Mouse (Mus musculus) heart, embryonic 15.5 days (tissue): Measurements from ENCODE around the gene Cd109. TPM values are rescaled to one million over a fixed set of nuclear protein-coding genes. Genes with fewer than 3 reads are reported as not detected.

Source experiments
- ATAC-seq: fragments of 200-750 bp; cut with Nextera tagmentation; replicated peaks from 2 replicates; pipeline ENCODE4 v1.8.0; 2017; ENCODE audit warnings: low read depth, moderate TSS enrichment; ENCODE audit not compliant: insufficient number of reproducible peaks, insufficient read depth, low FRiP score
- H3K27ac ChIP-seq: fragments of 300-500 bp; sonication (generic); 2 replicates; pipeline ENCODE4 v1.5.1; 2015; ENCODE audit warnings: mild to moderate bottlenecking, inconsistent platforms
- H3K27me3 ChIP-seq: fragments of 300-500 bp; sonication (generic); 2 replicates; pipeline ENCODE4 v1.6.1; 2015; ENCODE audit warnings: inconsistent platforms
- H3K36me3 ChIP-seq: fragments of 300-500 bp; sonication (generic); 2 replicates; pipeline ENCODE4 v1.6.1; 2015; ENCODE audit warnings: mild to moderate bottlenecking, inconsistent platforms
- H3K4me1 ChIP-seq: fragments of 300-500 bp; sonication (generic); replicated peaks from 2 replicates; pipeline ENCODE4 v1.6.1; 2015; ENCODE audit warnings: inconsistent platforms
- H3K4me2 ChIP-seq: fragments of 300-500 bp; sonication (generic); 2 replicates; pipeline ENCODE4 v1.6.1; 2015; ENCODE audit warnings: inconsistent platforms, mild to moderate bottlenecking, moderate library complexity
- H3K4me3 ChIP-seq: fragments of 300-500 bp; sonication (generic); 2 replicates; pipeline ENCODE4 v1.5.1; 2015; ENCODE audit warnings: mild to moderate bottlenecking, inconsistent platforms
- H3K9ac ChIP-seq: fragments of 300-500 bp; sonication (generic); 2 replicates; pipeline ENCODE4 v1.6.1; 2015; ENCODE audit warnings: mild to moderate bottlenecking, inconsistent platforms
- H3K9me3 ChIP-seq: fragments of 300-500 bp; sonication (generic); replicated peaks from 2 replicates; pipeline ENCODE4 v1.6.1; 2016; ENCODE audit warnings: inconsistent platforms
- WGBS: fragments of 180-500 bp; shearing (Covaris S2); methylation state at CpG from one replicate; pipeline ENCODE4 v1.1.7; 2015; ENCODE audit warnings: mixed read lengths; 5-methylcytosine and 5-hydroxymethylcytosine counted together
- polyA plus RNA-seq: library from polyadenylated mRNA; unstranded; fragments of >200 nt; fragmentation: Nextera tagmentation; extraction: Ambion mirVana; gene quantifications from 2 replicates; pipeline ENCODE4 v1.2.1, GENCODE M21; 2015

The Cd109 gene
- polyA plus RNA-seq: 3.9 and 4.3 TPM in 2 replicates

- ATAC-seq: peak; percentile 54; the same call in 1 of the 2 replicates
- under 1% methylated on average over 43 of the region's 43 CpGs for WGBS
- H3K4me2 ChIP-seq: peak within 1 kb of the TSS; percentile 98
- H3K36me3 ChIP-seq: no peaks in the 10 kb centered on the region
- H3K4me1 ChIP-seq: peaks cover 13% of the 10 kb centered on the region
- H3K9me3 ChIP-seq: no peaks in the 10 kb centered on the region
- H3K4me3 ChIP-seq: peak within 1 kb of the TSS; percentile 78
- peaks cover 20% of the 10 kb centered on the region for H3K27me3 ChIP-seq
- H3K9ac ChIP-seq: peak within 1 kb of the TSS; percentile 63
- no peak within 1 kb of the TSS for H3K27ac ChIP-seq
Measured at GRCm38 (mm10) chr9:78615401-78616021, at the start of gene Cd109. Gene Cd109, plus strand, starts transcription at chr9:78615546.

- H3K4me2 ChIP-seq: no peak overlapping the region
- H3K27ac ChIP-seq: no peak overlapping the region
- H3K27me3 ChIP-seq: no peaks in the 10 kb centered on the region
- H3K36me3 ChIP-seq: peaks cover 8% of the 10 kb centered on the region; the same call in 1 of the 2 replicates
- H3K4me1 ChIP-seq: no peaks in the 10 kb centered on the region
- no peaks in the 10 kb centered on the region for H3K9me3 ChIP-seq
- no peak for ATAC-seq
- H3K9ac ChIP-seq: no peak overlapping the region
- 92% methylated on average over 9 of the region's 9 CpGs for WGBS
- H3K4me3 ChIP-seq: no peak overlapping the region
Measured at GRCm38 (mm10) chr9:78569934-78570333, 45.4 kb upstream of the Cd109 start.

GRCm38 (mm10) chr9:78576466-78576865 lies 38.9 kb upstream of the Cd109 start:
- Histone ChIP-seq H3K4me3 (no peak overlapping the region), H3K4me1 (0 out of 2 replicates have a peak, but pooled peaks cover 2% of the 10 kb centered on the region), H3K9ac (no peak overlapping the region), H3K27me3 (no peaks in the 10 kb centered on the region), H3K36me3 (peaks cover 20% of the 10 kb centered on the region; the same call in 1 of the 2 replicates), H3K9me3 (no peaks in the 10 kb centered on the region), H3K27ac (no peak overlapping the region), H3K4me2 (no peak overlapping the region)
- WGBS: 92% methylated on average over 5 of the region's 5 CpGs
- ATAC-seq: no peak

- peaks cover 20% of the 10 kb centered on the region; the same call in 1 of the 2 replicates for H3K36me3 ChIP-seq
- H3K4me3 ChIP-seq: no peak overlapping the region
- 88% methylated on average over 7 of the region's 7 CpGs for WGBS
- no peaks in the 10 kb centered on the region for H3K9me3 ChIP-seq
- 0 out of 2 replicates have a peak, but pooled peaks cover 2% of the 10 kb centered on the region for H3K4me1 ChIP-seq
- no peaks in the 10 kb centered on the region for H3K27me3 ChIP-seq
- H3K4me2 ChIP-seq: no peak overlapping the region
- no peak overlapping the region for H3K9ac ChIP-seq
- H3K27ac ChIP-seq: no peak overlapping the region
- ATAC-seq: no peak
Measured at GRCm38 (mm10) chr9:78578824-78579223, 36.5 kb upstream of the Cd109 start.

GRCm38 (mm10) chr9:78579644-78580396 lies 35.5 kb upstream of the Cd109 start:
- WGBS: 54% methylated on average over 10 of the region's 10 CpGs
- H3K9me3 ChIP-seq: no peaks in the 10 kb centered on the region

GRCm38 (mm10) chr9:78587218-78587883 lies 28.0 kb upstream of the Cd109 start:
- peaks cover 4% of the 10 kb centered on the region; the same call in 1 of the 2 replicates for H3K4me1 ChIP-seq
- no peaks in the 10 kb centered on the region for H3K9me3 ChIP-seq
- peak overlapping the region; percentile 74 for H3K4me2 ChIP-seq
- H3K9ac ChIP-seq: peak overlapping the region; percentile 74
- peak overlapping the region; percentile 81 for H3K4me3 ChIP-seq
- no peaks in the 10 kb centered on the region for H3K27me3 ChIP-seq
- ATAC-seq: peak; percentile 41
- no peaks in the 10 kb centered on the region for H3K36me3 ChIP-seq
- H3K27ac ChIP-seq: peak overlapping the region; percentile 64
- WGBS: under 1% methylated on average over 31 of the region's 31 CpGs

More at GRCm38 (mm10) chr9:78579644-78580396, 35.5 kb upstream of the Cd109 start:
- Histone ChIP-seq H3K27me3 (no peaks in the 10 kb centered on the region), H3K4me1 (0 out of 2 replicates have a peak, but pooled peaks cover 2% of the 10 kb centered on the region), H3K9ac (no peak overlapping the region), H3K27ac (no peak overlapping the region), H3K36me3 (peaks cover 20% of the 10 kb centered on the region; the same call in 1 of the 2 replicates), H3K4me3 (no peak overlapping the region), H3K4me2 (no peak overlapping the region)
- ATAC-seq: no peak

GRCm38 (mm10) chr9:78587914-78588313 lies 27.4 kb upstream of the Cd109 start, which contains the start of gene Slc17a5:
Gene Slc17a5, minus strand, starts transcription at chr9:78588041.
- peak; percentile 99 for ATAC-seq
- 0% methylated on average over 27 of the region's 27 CpGs for WGBS
- Histone ChIP-seq H3K27ac (peak within 1 kb of the TSS; percentile 64), H3K9me3 (no peaks in the 10 kb centered on the region), H3K4me1 (peaks cover 4% of the 10 kb centered on the region; the same call in 1 of the 2 replicates), H3K9ac (peak within 1 kb of the TSS; percentile 74), H3K27me3 (no peaks in the 10 kb centered on the region), H3K4me3 (peak within 1 kb of the TSS; percentile 81), H3K36me3 (no peaks in the 10 kb centered on the region), H3K4me2 (peak within 1 kb of the TSS; percentile 74)

- no peaks in the 10 kb centered on the region for H3K9me3 ChIP-seq
- H3K4me1 ChIP-seq: peaks cover 4% of the 10 kb centered on the region; the same call in 1 of the 2 replicates
- H3K4me3 ChIP-seq: peak overlapping the region; percentile 81
- H3K4me2 ChIP-seq: peak overlapping the region; percentile 74
- ATAC-seq: 0 out of 2 replicates have a peak, but pooled peaks have one; percentile 15
- H3K36me3 ChIP-seq: no peaks in the 10 kb centered on the region
- H3K9ac ChIP-seq: no peak overlapping the region
- no peaks in the 10 kb centered on the region for H3K27me3 ChIP-seq
- WGBS: 64% methylated on average over 10 of the region's 10 CpGs
- peak overlapping the region; percentile 64 for H3K27ac ChIP-seq
Measured at GRCm38 (mm10) chr9:78588411-78589033, 26.8 kb upstream of the Cd109 start.

- Histone ChIP-seq H3K4me3 (no peak overlapping the region), H3K27me3 (no peaks in the 10 kb centered on the region), H3K9ac (no peak overlapping the region), H3K4me1 (peaks cover 4% of the 10 kb centered on the region; the same call in 1 of the 2 replicates), H3K4me2 (no peak overlapping the region), H3K27ac (no peak overlapping the region), H3K9me3 (no peaks in the 10 kb centered on the region), H3K36me3 (no peaks in the 10 kb centered on the region)
- 96% methylated on average over 2 of the region's 2 CpGs for WGBS
- no peak for ATAC-seq
Measured at GRCm38 (mm10) chr9:78590471-78590870, 24.9 kb upstream of the Cd109 start.

GRCm38 (mm10) chr9:78595257-78595656 lies 20.1 kb upstream of the Cd109 start:
- WGBS: 66% methylated on average over 3 of the region's 3 CpGs
- no peak for ATAC-seq
- Histone ChIP-seq H3K36me3 (no peaks in the 10 kb centered on the region), H3K9me3 (no peaks in the 10 kb centered on the region), H3K4me2 (no peak overlapping the region), H3K9ac (no peak overlapping the region), H3K27ac (no peak overlapping the region), H3K4me1 (no peaks in the 10 kb centered on the region), H3K4me3 (no peak overlapping the region), H3K27me3 (no peaks in the 10 kb centered on the region)
